Mouse (Mus musculus) stomach, postnatal 0 days (tissue): Measurements from ENCODE around the gene Mark1.

Experiments used
- CTCF ChIP-seq: IDR thresholded peaks from 2 replicates; pipeline ENCODE4 v1.5.1; 2016; ENCODE audit warnings: antibody characterized with exemption, low read depth, mild to moderate bottlenecking, moderate library complexity
- EP300 ChIP-seq: optimal IDR thresholded peaks from 2 replicates; pipeline ENCODE3; 2016; ENCODE audit warnings: antibody characterized with exemption

GRCm38 (mm10) chr1:184998161-184998560 lies 1.2 kb downstream of the Mark1 start:
- no peak for TF ChIP-seq CTCF
- no peak for TF ChIP-seq EP300
